Mouse (Mus musculus): ENCODE data around the gene Erich3.
A peak's percentile ranks its signal among the peaks of the same experiment; 100 is the strongest.
"Not testable (repeated sequence)": the region's sequence is repeated elsewhere in the genome, so short reads cannot be mapped to it uniquely, and the experiment has no call there.

Gene Erich3

GRCm38 (mm10) chr3:154663545-154663944, at the start of gene Erich3:
Gene Erich3 (plus strand): TSS chr3:154663859.
- peak; percentile 15 for DNase-seq

GRCm38 (mm10) chr3:154614771-154615170, 48.9 kb upstream of the Erich3 start:
- no peak for DNase-seq

- DNase-seq, result no peak
Measured at GRCm38 (mm10) chr3:154615304-154615703, 48.4 kb upstream of the Erich3 start.

- DNase-seq, result no peak
Measured at GRCm38 (mm10) chr3:154616106-154616505, 47.6 kb upstream of the Erich3 start.

GRCm38 (mm10) chr3:154628284-154628683, 35.4 kb upstream of the Erich3 start:
- no peak for DNase-seq

GRCm38 (mm10) chr3:154631281-154631680, 32.4 kb upstream of the Erich3 start:
- not testable (repeated sequence) for DNase-seq

- no peak for DNase-seq
Measured at GRCm38 (mm10) chr3:154633091-154633490, 30.6 kb upstream of the Erich3 start.

GRCm38 (mm10) chr3:154646638-154647442, 16.8 kb upstream of the Erich3 start:
- DNase-seq, result no peak

- no peak for DNase-seq
Measured at GRCm38 (mm10) chr3:154647443-154647780, 16.2 kb upstream of the Erich3 start.

GRCm38 (mm10) chr3:154649411-154650285, 14.0 kb upstream of the Erich3 start:
- DNase-seq, result no peak

- DNase-seq, result peak; percentile 68
Measured at GRCm38 (mm10) chr3:154651192-154651821, 12.4 kb upstream of the Erich3 start.

GRCm38 (mm10) chr3:154652581-154653420, 10.9 kb upstream of the Erich3 start:
- peak; percentile 81 for DNase-seq

- DNase-seq, result no peak
Measured at GRCm38 (mm10) chr3:154653454-154653853, 10.2 kb upstream of the Erich3 start.

GRCm38 (mm10) chr3:154654284-154654683, 9.4 kb upstream of the Erich3 start:
- no peak for DNase-seq

GRCm38 (mm10) chr3:154654901-154655300, 8.8 kb upstream of the Erich3 start:
- no peak for DNase-seq

- DNase-seq, result no peak
Measured at GRCm38 (mm10) chr3:154655711-154656110, 7.9 kb upstream of the Erich3 start.

GRCm38 (mm10) chr3:154663976-154664581, 420 bp downstream of the Erich3 start:
- DNase-seq, result peak; percentile 86

- DNase-seq, result peak; percentile 13
Measured at GRCm38 (mm10) chr3:154664636-154665035, 977 bp downstream of the Erich3 start.

GRCm38 (mm10) chr3:154668485-154668884, 4.8 kb downstream of the Erich3 start:
- DNase-seq, result peak; percentile 51

GRCm38 (mm10) chr3:154670584-154670983, 6.9 kb downstream of the Erich3 start:
- no peak for DNase-seq

GRCm38 (mm10) chr3:154671013-154671412, 7.4 kb downstream of the Erich3 start:
- no peak for DNase-seq

GRCm38 (mm10) chr3:154673326-154673725, 9.7 kb downstream of the Erich3 start:
- no peak for DNase-seq
